Mouse (Mus musculus): ENCODE data around the gene Rnf182. TPM values are rescaled to one million over a fixed set of nuclear protein-coding genes. Genes with fewer than 3 reads are reported as not detected.
A peak's percentile ranks its signal among the peaks of the same experiment; 100 is the strongest.

The Rnf182 gene
- polyA plus RNA-seq, 1 experiment: not detected

DNA sequence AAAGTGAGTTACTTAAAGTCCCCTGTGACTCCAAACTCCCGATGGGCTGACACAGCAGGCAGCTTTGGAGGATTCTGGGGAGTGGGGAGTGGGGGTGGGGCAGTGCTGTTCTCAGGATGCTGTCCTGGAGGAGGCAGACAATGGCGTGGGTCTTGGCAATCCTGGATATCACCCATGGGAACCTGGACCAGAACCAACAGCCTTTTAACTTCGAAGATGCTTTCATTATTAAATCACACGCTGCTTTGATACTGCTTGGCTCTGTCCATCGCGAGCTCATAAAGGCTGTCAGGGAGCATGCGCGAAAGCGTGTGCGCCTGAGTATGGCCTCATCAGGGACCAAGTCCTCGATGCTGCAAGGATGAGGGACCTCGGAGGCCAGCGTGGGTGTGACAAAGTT lies 12.5 kb upstream of the Rnf182 start:
- no peaks in the 10 kb centered on the region for H3K4me1 ChIP-seq (ENCODE audit: control insufficient read depth, insufficient read depth, low read length)
- no peak overlapping the region for H3K27ac ChIP-seq (ENCODE audit: insufficient read depth, low read depth, low read length)
- TF ChIP-seq CTCF (IDR thresholded peaks at IDR 0.05; ENCODE audit: low read depth, low read length) (no peak), POLR2A (IDR thresholded peaks at IDR 0.05; ENCODE audit: borderline replicate concordance, low read depth, low read length) (no peak)
- no peak overlapping the region for H3K4me3 ChIP-seq (ENCODE audit: insufficient read depth, low read length)

DNA sequence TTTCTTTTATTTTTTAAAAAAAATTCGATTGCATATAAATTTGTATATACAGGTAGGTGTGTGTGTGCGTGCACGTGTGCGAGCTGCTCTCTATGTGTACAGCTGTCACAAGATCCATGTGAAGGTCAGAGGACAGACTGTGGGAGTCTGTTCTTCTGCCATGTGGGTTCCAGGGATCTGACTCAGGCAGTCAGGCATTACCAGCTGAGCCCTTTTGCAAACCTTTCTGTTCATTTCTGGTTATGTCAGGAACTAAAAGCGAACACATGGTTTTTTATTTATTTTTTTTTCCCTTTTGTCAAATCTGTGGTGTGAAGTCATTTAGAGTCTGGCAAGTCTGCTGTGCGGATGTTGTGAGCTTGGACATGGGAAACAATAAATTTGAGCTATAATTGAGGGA lies 6.7 kb upstream of the Rnf182 start:
- H3K4me3 ChIP-seq (ENCODE audit: insufficient read depth, low read length): no peak overlapping the region
- no peak overlapping the region for H3K27ac ChIP-seq (ENCODE audit: insufficient read depth, low read depth, low read length)

DNA sequence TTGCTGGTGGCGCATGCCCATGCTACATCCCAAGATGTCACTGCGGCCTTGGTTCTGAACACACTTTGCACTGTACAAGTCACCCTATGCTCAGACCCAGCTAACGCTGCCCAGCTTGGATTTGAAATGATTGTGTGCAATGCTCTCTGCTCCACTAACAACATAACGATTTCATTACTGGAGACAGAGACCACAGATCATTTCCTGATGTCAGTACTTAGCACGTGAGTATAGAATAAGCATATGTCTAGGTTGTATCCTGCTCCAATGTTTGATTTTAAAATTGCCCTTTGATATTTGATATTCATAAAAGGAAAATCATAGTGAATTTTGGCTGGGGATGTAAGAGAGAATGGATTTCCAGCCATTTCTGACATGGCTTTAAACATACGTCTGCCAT lies 3.5 kb upstream of the Rnf182 start:
- Histone ChIP-seq H3K4me3 (ENCODE audit: insufficient read depth, low read length) (no peak overlapping the region), H3K4me1 (ENCODE audit: control insufficient read depth, insufficient read depth, low read length) (no peaks in the 10 kb centered on the region), H3K27ac (ENCODE audit: insufficient read depth, low read depth, low read length) (no peak overlapping the region)
- no peak for TF ChIP-seq POLR2A (IDR thresholded peaks at IDR 0.05; ENCODE audit: borderline replicate concordance, low read depth, low read length)
- TF ChIP-seq CTCF (IDR thresholded peaks at IDR 0.05; ENCODE audit: low read depth, low read length): no peak

More for the DNA sequence above, 6.7 kb upstream of the Rnf182 start:
- TF ChIP-seq POLR2A (IDR thresholded peaks at IDR 0.05; ENCODE audit: borderline replicate concordance, low read depth, low read length) (no peak), CTCF (IDR thresholded peaks at IDR 0.05; ENCODE audit: low read depth, low read length) (no peak)
- no peaks in the 10 kb centered on the region for H3K4me1 ChIP-seq (ENCODE audit: control insufficient read depth, insufficient read depth, low read length)

DNA sequence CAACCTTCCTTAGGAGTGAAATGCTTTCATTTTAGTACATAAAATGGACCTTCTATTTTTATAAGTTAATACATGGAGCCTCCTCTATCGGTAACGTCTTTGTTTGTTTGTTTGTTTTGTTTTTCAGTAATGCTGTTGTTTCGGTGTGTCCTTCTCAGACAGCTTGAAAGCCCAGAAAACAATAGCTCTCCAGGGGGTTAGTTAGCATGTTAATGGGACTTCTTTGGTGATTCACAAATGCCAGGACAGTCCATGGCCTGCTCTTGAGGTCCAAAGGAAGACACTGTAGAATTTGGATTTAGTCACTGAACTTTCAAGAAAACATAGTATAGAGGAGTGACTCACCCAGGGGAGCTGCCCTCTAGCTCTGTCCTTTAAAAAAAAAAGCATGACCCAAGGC lies 843 bp upstream of the Rnf182 start:
- Histone ChIP-seq H3K4me1 (ENCODE audit: control insufficient read depth, insufficient read depth, low read length) (no peaks in the 10 kb centered on the region), H3K27ac (ENCODE audit: insufficient read depth, low read depth, low read length) (no peak overlapping the region), H3K4me3 (ENCODE audit: insufficient read depth, low read length) (no peak overlapping the region)
- no peak for TF ChIP-seq CTCF (IDR thresholded peaks at IDR 0.05; ENCODE audit: low read depth, low read length)
- TF ChIP-seq POLR2A (IDR thresholded peaks at IDR 0.05; ENCODE audit: borderline replicate concordance, low read depth, low read length): no peak

DNA sequence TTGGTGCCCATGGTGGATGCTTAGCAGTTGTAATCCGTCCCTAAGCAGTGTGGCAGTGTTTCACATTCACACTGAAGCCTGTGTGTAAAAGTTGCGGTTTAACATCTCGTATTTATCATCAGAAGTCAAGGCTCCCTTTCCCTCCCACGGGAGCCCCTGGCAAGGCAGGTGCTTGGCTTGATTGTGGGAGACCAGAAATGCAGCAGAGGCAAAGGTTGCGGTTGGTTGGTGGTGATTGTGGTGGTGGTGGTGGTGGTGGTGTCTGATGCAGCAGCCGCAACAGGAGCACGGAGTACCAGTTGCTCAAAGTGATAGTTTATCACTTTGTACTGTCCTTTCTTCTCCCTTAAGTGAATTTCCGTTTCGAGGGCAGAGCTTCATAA lies 325 bp upstream of the Rnf182 start:
- H3K27ac ChIP-seq (ENCODE audit: insufficient read depth, low read depth, low read length): no peak overlapping the region
- no peaks in the 10 kb centered on the region for H3K4me1 ChIP-seq (ENCODE audit: control insufficient read depth, insufficient read depth, low read length)
- H3K4me3 ChIP-seq (ENCODE audit: insufficient read depth, low read length): peak overlapping the region; percentile 47
- TF ChIP-seq POLR2A (IDR thresholded peaks at IDR 0.05; ENCODE audit: borderline replicate concordance, low read depth, low read length) (no peak), CTCF (IDR thresholded peaks at IDR 0.05; ENCODE audit: low read depth, low read length) (no peak)

DNA sequence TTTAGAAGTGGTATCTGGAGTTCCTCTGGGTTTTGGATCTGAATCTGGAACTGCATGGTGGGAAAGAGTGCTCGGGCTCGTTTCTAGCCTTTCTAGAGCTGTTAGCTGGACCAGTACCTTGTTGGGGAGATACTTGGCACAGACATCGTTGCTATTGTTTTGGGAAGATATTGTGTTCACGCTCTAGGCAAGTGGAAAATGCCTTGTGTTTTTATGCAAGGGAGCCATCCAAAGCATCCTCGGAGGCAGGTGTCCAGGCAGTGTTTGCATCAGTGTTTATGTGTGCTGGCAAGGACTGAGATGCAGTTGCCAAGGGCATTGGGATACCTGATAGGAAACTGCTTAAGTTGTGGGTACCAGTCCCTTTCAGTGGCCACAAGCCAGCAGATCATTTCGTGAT lies 1.0 kb downstream of the Rnf182 start:
- no peak for TF ChIP-seq CTCF (IDR thresholded peaks at IDR 0.05; ENCODE audit: low read depth, low read length)
- no peak for TF ChIP-seq POLR2A (IDR thresholded peaks at IDR 0.05; ENCODE audit: borderline replicate concordance, low read depth, low read length)
- Histone ChIP-seq H3K4me3 (ENCODE audit: insufficient read depth, low read length) (no peak overlapping the region), H3K27ac (ENCODE audit: insufficient read depth, low read depth, low read length) (no peak overlapping the region), H3K4me1 (ENCODE audit: control insufficient read depth, insufficient read depth, low read length) (no peaks in the 10 kb centered on the region)

DNA sequence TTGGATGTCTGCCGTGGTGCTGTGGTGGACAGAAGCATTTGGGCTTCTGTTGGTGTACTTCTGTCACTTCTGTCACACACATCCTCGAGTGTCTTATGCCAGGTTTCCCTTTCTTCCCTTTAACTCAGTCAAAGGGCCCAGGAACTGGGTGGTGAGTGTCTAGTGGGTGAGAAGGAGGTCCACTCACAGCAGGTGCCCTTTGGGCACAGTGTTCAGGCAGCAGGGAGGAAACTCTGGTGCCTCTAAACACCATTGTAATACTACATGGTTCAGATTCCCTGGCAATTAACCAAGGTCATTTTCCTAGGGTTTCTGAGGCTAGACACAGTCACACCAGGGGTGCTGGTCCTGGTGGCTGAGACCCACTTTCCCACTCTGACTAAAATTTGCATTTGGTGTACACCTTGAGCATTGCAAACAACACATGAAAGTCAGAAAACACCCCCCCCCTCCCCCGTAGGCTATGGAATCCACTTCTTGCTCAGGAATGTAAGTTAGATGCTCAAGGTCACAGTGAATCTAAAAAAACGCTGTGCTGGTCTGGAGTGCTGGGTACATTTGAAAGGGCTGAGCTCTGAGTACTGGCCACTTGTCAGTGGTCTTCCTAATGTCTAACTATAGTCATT lies 4.2 kb downstream of the Rnf182 start:
- Histone ChIP-seq H3K27ac (ENCODE audit: insufficient read depth, low read depth, low read length) (no peak overlapping the region), H3K4me1 (ENCODE audit: control insufficient read depth, insufficient read depth, low read length) (no peaks in the 10 kb centered on the region), H3K4me3 (ENCODE audit: insufficient read depth, low read length) (no peak overlapping the region)
- TF ChIP-seq CTCF (IDR thresholded peaks at IDR 0.05; ENCODE audit: low read depth, low read length) (no peak), POLR2A (IDR thresholded peaks at IDR 0.05; ENCODE audit: borderline replicate concordance, low read depth, low read length) (no peak)

DNA sequence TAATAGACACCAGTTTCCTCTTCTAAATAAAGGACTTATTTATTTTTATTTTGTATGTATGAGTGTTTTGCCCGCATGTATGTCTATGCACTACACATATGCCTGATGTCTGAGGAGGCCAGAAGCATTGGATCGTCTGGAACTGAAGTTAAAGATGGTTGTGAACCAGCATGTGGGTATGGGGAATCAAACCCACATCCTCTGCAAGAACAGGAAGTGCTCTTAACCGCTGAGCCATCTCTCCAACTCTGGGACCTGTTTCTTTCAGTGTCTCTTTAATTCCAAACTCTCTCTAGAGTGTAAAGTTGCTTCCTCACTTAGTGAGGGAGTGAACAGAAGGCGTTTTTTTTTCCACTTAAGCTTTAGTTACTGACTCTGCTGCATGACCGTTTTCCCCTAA lies 12.4 kb downstream of the Rnf182 start:
- H3K4me3 ChIP-seq (ENCODE audit: insufficient read depth, low read length): no peak overlapping the region
- TF ChIP-seq CTCF (IDR thresholded peaks at IDR 0.05; ENCODE audit: low read depth, low read length): no peak
- TF ChIP-seq POLR2A (IDR thresholded peaks at IDR 0.05; ENCODE audit: borderline replicate concordance, low read depth, low read length): no peak
- no peak overlapping the region for H3K27ac ChIP-seq (ENCODE audit: insufficient read depth, low read depth, low read length)
- no peaks in the 10 kb centered on the region for H3K4me1 ChIP-seq (ENCODE audit: control insufficient read depth, insufficient read depth, low read length)

DNA sequence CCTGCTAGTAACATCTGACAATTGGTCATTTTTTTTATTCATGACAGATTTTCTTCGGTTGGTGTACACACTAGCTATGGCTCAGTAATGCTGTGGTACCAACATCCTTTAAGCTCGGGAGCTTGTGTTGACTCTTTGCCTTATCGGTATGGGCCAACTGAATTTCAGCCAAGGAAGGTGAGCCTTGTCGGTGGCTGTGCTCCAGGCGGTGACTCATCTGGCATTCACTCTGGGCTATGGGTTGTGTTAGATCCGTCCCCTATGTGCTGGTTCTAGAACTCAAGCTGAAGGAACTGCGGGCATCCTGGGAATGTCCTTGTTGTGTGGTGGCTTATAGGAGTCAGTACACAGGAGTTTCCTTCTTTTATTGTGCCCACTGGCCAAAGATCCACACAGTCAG lies 14.3 kb downstream of the Rnf182 start:
- Histone ChIP-seq H3K4me1 (ENCODE audit: control insufficient read depth, insufficient read depth, low read length) (no peaks in the 10 kb centered on the region), H3K4me3 (ENCODE audit: insufficient read depth, low read length) (no peak overlapping the region), H3K27ac (ENCODE audit: insufficient read depth, low read depth, low read length) (no peak overlapping the region)
- TF ChIP-seq CTCF (IDR thresholded peaks at IDR 0.05; ENCODE audit: low read depth, low read length) (no peak), POLR2A (IDR thresholded peaks at IDR 0.05; ENCODE audit: borderline replicate concordance, low read depth, low read length) (no peak)

DNA sequence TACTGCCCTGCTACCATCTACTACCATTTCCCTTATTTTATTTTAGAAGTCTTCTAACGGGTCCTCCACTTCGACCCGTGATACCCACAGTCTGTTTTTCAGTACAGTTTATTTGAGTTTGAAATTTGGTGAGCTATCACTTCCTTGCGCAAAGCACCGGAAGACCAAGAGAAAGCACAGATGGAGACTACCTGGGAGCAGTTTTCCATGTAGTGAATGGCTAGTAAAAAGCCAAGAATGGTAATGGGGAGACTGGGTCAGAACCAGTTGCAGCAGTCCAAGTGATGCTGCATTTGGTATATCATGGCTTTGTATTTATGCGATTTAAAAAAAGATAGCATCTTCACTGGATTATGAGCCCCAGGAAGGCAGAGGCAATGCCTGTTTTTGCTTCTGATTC lies 15.8 kb downstream of the Rnf182 start:
- H3K27ac ChIP-seq (ENCODE audit: insufficient read depth, low read depth, low read length): no peak overlapping the region
- no peak overlapping the region for H3K4me3 ChIP-seq (ENCODE audit: insufficient read depth, low read length)
- no peaks in the 10 kb centered on the region for H3K4me1 ChIP-seq (ENCODE audit: control insufficient read depth, insufficient read depth, low read length)
- no peak for TF ChIP-seq CTCF (IDR thresholded peaks at IDR 0.05; ENCODE audit: low read depth, low read length)
- no peak for TF ChIP-seq POLR2A (IDR thresholded peaks at IDR 0.05; ENCODE audit: borderline replicate concordance, low read depth, low read length)

DNA sequence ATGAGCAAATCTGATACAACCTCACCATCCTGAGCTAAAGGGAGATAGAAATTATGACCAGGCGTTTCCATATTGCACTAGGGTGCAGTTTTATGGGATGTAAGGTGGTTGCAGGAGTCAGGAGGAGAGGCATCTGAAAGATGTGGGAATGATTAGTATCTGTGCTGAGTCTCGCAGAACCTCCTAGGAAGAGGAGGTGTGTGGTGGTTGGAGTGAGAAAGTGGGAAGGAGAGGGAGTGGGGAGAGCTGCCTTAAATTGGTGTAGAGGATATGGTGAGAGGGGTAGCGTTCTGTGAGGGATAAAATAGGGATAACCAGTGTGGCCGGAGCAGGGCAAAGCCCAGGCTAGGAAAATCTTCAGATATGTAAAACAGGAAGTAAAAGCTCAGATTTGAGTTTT lies 17.5 kb downstream of the Rnf182 start:
- no peaks in the 10 kb centered on the region for H3K4me1 ChIP-seq (ENCODE audit: control insufficient read depth, insufficient read depth, low read length)
- no peak overlapping the region for H3K27ac ChIP-seq (ENCODE audit: insufficient read depth, low read depth, low read length)
- no peak for TF ChIP-seq CTCF (IDR thresholded peaks at IDR 0.05; ENCODE audit: low read depth, low read length)
- no peak for TF ChIP-seq POLR2A (IDR thresholded peaks at IDR 0.05; ENCODE audit: borderline replicate concordance, low read depth, low read length)
- H3K4me3 ChIP-seq (ENCODE audit: insufficient read depth, low read length): no peak overlapping the region
